Mouse (Mus musculus) brain, adult 2 months (tissue): ENCODE results near the gene Srpx2.
A peak's percentile ranks its signal among the peaks of the same experiment; 100 is the strongest.

Source experiments
- DNase-seq: peaks from one replicate; pipeline ENCODE4 v3.0.0; 2011; ENCODE audit warnings: low read depth, low spot score

Gene Srpx2

DNA sequence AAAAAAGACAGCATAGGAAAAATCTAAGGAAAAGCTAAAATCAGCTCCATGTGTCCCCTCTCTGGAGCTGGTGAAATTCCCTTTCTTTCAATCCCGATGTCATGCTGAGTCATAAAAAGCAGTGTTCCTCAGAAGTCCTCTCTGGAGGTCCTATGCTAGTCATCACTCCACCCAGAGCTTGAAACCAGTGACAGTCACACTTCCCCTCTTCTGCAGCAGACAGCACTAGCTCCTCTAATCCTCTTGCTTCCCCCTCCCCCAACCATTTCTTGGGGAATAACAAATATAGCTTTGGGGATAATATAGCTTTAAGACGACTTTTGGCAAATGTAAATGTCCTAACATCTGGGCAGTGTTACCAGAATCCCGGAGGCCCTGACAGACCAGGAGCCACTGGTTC lies at the start of gene Srpx2:
TSS of gene Srpx2 (plus strand) at position 166 of the 400 bp plus-strand sequence.
- DNase-seq: no peak

DNA sequence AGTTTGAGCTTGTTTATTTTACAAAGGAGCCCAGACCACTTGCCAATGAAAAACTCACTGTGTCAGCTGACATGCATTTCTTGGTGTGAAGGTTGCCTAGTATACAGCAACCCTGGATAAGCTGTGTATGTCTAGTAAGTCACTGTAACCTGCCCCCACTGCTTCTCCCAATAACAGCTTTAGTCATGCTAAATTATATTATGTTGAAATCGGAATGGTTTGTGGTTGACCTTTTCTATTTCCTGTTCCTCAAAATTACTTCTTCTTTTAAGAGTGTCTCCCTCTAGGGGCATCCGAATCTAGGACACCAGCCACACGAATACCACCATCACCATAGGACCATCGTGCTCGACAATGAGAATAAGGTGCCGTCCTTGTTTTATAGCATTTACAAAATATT lies 38.5 kb upstream of the Srpx2 start:
- no peak for DNase-seq

DNA sequence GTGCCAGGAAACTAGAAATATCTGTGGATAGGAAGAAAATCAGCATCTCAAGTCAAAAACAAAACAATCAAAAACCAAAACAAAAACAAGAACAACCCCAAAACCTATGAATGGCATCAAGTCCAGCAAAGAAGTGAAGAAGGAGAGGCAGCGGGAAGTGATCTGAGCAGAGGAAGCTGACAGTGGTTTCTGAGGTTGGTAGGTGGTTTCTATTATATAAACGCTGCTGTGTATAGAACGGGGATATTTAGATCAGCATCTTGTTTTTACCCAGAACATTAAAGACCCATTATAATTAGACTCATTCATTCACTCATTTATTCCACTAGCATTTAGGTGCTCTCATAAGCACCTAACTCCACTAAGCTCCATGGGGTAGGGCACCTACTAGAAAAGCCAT lies 20.9 kb upstream of the Srpx2 start:
- no peak for DNase-seq

DNA sequence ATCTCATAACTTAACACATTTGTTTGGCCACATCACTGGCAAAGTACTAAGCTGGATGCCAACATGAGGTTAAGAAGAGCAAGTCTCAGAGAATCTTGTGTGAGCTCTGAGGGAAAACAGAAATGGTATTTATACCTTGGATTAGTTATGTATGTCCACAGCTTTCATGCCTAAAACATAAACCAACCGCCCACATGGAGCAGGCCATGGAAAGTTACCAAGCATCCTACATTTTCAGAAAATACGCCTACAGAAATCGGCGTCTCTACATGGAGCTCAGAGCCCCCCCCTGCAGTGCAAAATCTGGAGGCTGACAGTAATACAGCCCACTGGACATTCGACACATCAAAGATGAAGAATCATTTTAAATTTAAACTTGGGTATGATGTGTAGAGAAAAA lies 20.1 kb upstream of the Srpx2 start:
- peak; percentile 37 for DNase-seq

DNA sequence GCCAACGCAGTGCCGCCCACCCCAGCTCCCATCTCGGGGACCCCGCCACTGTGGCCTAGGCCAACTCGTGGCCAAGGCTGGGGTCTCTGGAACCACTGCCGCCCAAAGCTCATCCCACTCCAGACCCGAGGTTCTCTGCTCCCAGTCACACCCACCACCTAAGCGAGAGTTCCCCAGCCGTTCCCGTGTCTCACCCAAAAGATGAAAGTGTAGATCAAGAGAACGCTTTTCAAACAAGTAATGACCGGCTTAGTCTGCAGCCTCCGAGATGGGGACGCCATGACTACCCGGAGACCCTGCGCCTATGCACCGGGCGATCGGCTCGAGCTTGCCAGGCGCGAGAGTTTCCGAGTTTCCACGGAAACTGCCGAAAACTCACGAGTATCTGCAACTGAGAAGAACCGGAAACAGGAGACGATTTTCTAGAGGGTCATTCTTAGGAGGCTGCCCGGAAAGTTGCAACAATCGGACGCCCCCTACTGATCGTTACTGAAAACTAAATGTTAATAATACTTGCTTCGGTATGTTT lies 10.1 kb upstream of the Srpx2 start, which contains the start of gene Tspan6:
TSS of gene Tspan6 (minus strand) at position 416 of the 529 bp plus-strand sequence.
- peak; percentile 89 for DNase-seq

DNA sequence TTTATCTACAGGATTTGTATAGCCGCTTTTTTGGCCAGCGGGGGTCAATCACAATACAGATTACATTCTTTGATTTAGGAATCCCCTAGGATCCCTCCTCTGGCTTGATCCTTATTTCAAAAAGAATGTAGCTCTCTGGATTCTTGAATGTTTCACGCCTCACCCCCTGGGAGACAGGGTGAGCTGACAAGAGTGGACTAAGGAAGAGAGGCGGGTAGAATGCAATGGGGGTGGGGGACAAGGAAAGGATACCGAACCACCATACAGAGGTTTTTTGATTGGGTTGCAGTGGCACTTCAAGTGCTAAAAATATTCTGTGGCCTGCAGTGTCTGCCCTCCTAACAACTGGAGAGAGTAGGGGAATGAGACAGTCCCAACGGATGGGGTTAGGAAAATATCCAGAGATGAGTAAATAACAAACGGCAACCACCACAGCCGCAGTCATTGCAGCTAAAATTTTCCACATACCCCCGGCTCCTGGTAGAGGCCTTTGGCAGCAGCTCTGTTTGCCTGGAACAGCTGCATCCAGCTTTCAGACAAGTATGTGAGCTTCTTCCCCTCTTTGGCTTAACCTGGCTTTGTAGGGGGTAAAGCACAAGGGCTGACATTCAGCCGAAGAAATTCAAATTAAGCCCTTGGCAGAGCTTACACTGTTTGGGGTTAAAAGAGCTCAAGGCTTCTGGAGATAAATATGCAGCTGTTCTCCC lies 3.3 kb downstream of the Srpx2 start:
- peak; percentile 12 for DNase-seq

DNA sequence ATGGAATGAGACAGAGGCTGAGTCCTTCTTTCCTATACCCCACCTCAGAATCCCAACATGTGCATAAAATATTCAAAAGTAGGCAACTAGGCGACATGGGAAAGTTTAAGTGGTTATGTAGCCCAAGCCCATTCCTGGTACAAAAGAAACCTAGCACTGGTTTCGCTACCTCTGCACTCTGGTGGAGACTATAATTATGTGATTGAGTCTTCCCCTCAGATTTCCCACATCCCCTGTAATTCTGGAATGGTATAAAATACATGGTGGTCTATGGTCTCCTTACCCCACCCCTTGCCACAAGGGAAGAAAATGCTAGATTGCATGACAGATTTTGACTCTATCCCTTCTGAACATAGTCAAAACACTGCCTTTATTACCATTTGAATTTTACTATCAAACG lies 4.8 kb downstream of the Srpx2 start:
- DNase-seq: no peak

DNA sequence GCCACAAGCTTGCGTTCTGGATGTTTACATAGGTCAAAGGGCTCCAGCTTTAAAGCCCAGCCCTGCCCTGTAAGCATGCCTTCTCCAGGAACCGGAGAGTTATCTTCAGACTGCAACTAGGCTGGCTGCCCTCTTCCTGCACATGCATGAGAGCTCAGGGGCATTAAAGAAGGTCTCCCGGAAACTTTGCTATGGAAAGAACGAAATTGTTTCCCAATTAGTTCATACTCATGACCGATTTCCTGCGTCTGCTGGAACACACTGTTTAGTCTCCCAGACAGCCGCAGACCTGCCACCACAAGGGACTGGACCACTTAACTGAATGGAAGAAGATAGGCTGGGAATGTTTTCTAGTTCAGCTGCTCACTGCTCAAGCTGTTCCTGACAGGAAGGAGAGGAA lies 6.0 kb downstream of the Srpx2 start:
- no peak for DNase-seq

DNA sequence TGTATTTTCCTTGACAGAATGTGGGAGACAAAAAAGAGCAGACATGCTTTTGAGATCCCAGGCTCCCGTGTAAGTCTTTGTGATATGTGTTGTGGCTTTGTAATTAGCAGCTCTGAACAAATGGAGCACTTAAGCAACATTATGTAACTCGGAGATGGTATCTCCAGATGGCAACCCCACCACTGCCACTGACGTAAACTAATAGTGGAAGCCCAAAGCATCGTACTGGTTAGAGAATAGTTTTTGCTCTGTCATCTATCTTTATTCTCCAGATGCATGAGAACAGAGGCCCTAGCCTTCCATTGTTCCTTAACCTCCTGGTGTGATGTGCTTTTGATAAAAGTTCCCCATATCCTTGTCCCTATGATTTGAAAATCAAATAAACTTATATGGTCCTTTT lies 13.0 kb downstream of the Srpx2 start:
- no peak for DNase-seq

DNA sequence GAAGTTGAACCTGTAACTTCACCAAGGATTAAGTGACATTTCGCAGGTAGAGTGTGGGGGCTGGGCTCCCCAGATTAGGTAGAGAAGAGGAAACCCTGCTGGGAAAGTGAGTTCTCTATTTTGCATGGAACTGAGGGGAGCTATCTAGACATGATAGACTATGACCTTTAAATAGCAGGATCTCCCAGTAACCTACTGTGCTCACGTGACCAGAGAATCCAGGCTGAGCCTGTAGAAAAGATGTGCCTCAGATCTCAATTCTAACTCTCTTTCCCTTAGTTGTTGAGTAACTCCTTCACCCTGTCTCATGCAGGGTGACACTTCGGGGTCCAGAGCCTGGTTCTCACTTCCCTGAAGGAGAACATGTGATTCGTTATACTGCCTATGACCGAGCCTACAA lies 18.5 kb downstream of the Srpx2 start:
- DNase-seq: no peak

DNA sequence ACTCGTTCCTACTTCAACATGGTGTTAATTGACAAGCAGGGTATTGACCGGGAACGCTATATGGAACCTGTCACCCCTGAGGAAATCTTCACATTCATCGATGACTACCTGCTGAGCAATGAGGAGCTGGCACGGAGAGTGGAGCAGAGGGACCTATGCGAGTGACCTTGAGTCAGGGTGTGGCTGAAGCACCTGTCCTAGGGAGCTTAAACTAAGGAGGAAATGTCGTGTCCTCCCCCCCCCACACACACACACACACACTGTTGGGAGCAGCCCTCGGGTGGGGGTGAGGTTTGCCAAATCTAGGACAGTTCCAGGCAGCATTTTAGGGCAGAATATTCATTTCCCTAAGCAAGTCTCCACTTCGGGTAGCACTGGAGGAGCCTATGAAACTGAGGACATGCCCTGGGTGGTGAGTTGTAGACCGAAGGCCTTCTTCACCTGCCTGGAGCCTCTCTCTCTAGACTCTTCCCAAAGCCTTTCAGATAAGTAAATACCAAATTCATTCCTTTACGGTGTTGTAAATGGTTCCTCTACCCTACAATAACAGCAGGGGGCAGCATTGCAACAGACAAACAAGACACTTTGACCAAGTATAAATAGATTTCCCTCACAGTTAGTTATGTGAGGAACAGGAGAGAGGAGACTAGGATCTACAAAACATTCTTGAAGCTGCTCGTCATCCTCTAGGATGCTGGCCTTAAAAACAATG lies 23.2 kb downstream of the Srpx2 start:
- peak; percentile 66 for DNase-seq

DNA sequence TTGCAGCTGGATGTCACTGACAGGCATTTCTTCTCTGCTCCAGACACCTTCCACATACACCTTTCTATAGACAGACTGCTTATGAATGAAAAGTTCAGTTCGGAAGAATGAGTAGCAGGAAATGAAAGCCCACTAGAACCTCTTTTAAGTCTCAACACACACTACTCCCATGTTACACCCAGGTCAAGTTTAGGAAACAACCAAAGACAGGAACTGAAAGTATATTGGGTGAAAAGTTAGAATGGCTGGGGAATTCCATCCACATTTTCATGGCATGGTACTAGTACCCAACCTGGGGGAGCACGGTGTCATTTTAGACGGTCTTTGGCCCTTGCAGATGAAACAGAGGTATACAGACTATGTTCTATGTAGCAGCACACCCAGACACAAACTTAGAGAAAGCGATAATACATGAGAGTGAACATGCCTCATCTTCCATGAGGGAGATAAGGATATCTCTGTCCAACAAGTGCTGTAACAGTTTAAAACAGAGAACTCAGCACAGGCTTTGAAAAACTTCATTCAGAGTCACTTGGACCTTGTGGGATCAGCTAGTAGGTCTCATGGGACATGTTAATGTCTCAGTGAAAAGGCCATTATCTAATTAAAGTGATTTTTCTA lies 28.5 kb downstream of the Srpx2 start:
- DNase-seq: no peak

DNA sequence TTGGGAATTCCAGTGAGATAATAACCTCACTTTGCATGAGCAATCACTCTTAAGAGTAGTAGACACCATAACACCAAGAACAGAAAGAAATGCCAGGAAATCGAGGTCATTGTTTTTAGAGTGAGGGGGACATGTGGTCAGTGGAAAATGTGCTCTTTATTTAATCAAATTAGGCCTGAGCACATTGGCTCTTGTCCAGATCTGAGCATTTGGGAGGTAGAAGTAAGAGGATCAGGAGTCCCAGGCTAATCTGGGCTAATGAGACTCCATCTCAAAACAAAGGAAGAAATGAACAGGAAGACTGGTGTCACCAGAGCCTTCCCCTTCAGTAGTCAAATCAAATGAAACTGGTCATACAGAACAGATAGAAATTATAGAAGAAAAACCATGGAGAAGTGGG lies 31.3 kb downstream of the Srpx2 start:
- DNase-seq: no peak

DNA sequence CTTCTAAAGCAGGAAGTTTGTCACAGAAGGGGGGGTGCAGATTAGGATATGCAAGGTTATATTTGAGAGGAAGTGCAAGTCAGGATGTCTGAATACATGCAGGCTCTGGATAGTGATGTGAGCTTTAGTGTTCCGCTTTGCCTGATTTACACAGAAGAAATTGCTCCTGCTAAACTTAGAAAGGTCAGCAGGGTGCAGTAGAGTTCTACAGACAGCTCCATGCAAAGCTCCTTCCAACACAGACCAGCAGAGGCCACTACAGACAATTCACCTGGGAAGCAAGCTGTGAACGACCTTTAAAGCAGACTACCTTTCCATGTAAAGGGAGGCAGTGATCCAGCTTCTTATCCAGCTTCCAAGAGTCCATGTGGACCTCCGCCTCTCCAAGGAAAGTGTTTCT lies 39.2 kb downstream of the Srpx2 start:
- peak; percentile 79 for DNase-seq

DNA sequence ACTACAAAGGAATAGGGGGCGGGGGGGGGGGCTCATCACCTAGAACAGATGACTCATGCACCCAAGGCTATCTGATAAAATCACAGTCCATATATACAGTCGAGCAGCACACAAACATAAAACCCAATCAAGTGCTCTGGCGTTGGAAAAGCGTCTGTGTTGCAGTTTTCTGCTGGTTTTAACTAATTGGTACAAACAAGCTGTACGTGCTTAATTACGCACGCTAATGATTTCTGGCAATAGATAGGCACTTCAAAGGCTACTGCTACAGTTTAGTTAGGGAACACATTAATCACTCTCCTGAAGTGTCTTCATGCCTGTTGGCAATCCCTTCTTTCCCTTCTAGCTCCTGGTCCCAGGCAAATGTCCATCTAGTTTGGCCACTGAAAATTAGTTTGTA lies 46.4 kb downstream of the Srpx2 start:
- DNase-seq: no peak

DNA sequence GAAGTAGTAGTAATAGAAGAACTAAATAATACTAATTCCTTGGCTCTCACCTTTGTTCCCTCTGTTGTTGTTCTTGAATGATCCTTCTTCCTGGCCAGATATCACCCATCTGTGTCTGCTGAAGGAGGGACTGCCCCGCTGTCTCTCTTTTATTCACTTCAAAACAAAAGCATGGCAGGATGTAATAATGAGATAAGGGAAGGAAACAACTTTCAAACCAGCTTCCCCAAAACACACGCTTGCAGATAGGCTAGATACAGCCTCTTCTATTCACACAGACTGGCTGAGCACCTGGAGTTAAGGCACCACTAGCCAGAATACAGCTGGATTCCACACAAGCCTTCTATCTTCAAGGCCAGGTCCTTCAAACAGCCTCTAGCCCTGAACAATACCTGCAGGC lies 52.4 kb downstream of the Srpx2 start:
- DNase-seq: no peak

DNA sequence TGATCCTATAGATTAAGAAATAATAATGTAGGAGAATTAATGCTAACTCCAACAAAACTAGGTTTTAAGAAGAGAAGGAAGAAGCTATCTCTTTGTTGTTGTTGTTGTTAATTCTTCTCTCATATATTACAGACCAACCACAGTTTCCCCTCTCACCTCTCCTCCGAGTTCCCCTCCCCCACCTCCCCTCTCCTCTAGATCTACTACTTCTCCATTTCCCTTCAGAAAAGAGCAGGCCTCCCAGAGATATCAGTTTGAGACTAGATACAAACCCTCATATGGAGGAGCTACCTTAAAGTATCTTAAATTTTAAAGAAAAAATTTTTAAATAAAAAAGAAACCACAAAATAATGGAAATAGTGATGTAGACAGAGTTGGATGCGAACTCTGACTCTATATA lies 56.4 kb downstream of the Srpx2 start:
- DNase-seq: no peak

DNA sequence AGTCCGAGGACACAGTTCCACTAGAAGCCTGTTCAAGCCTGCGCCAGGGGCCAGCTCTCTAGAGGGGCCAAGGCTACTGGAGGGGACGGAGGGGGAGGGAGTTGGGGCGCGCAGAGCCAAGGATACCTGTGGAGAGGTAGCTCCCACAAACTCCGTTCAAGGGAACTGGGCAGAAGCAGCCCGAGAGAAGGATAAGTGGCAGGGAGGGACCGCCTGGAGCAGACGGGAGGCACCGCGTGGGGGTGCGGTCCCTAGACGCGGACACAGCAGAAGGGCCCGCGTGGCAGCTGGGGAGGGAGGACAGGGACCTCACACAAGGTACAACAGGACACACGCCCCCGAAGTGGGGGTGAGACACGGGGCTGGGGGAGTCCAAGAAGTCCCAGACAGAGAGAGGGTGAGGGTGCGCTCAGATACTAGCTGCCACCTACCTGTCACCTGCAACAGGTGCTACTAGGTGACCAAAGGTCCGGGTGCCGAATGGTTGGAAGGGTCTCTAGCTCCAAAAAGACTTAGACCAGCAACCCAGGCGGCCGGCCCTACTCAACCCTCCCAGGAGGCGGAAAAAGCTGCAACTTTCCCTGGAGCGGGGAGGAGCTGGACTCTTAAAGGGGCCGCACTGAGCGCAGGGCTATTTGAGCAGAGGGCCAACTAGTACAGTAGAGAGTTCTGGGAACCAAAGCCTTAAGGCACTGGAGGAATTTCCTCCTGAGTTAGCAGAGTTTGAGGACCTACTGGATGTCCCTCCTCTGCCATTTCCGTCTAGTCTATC lies 73.2 kb downstream of the Srpx2 start, which contains the start of gene Sytl4:
TSS of gene Sytl4 (minus strand) at position 582 of the 772 bp plus-strand sequence.
- DNase-seq: no peak
